Mouse (Mus musculus): ENCODE data around the gene Htra1.

Htra1 gene

GRCm38 (mm10) chr7:130935793-130936471 is at the start of gene Htra1:
Gene Htra1 (plus strand): TSS chr7:130936111.
- no peak for DNase-seq

GRCm38 (mm10) chr7:130886246-130886645 is 49.7 kb upstream of the Htra1 start:
- no peak for DNase-seq

GRCm38 (mm10) chr7:130887946-130888345 is 48.0 kb upstream of the Htra1 start:
- no peak for DNase-seq

GRCm38 (mm10) chr7:130890871-130891270 is 45.0 kb upstream of the Htra1 start:
- no peak for DNase-seq

GRCm38 (mm10) chr7:130892973-130893372 is 42.9 kb upstream of the Htra1 start:
- DNase-seq, result no peak

GRCm38 (mm10) chr7:130894931-130895617 is 40.8 kb upstream of the Htra1 start:
- peak; percentile 30 for DNase-seq

GRCm38 (mm10) chr7:130895618-130895945 is 40.3 kb upstream of the Htra1 start:
- no peak for DNase-seq

- DNase-seq, result no peak
Measured at GRCm38 (mm10) chr7:130896064-130896463, 39.8 kb upstream of the Htra1 start.

- DNase-seq, result no peak
Measured at GRCm38 (mm10) chr7:130897201-130897600, 38.7 kb upstream of the Htra1 start.

- DNase-seq, result no peak
Measured at GRCm38 (mm10) chr7:130898373-130898772, 37.5 kb upstream of the Htra1 start.

- DNase-seq, result no peak
Measured at GRCm38 (mm10) chr7:130900233-130900848, 35.6 kb upstream of the Htra1 start.

GRCm38 (mm10) chr7:130902929-130903328 is 33.0 kb upstream of the Htra1 start:
- DNase-seq, result no peak

GRCm38 (mm10) chr7:130903505-130904074 is 32.3 kb upstream of the Htra1 start:
- DNase-seq, result no peak

- DNase-seq, result no peak
Measured at GRCm38 (mm10) chr7:130904571-130905365, 31.1 kb upstream of the Htra1 start.

GRCm38 (mm10) chr7:130910841-130911240 is 25.1 kb upstream of the Htra1 start:
- DNase-seq, result no peak

- no peak for DNase-seq
Measured at GRCm38 (mm10) chr7:130914693-130915363, 21.1 kb upstream of the Htra1 start.

- DNase-seq, result no peak
Measured at GRCm38 (mm10) chr7:130918260-130918659, 17.7 kb upstream of the Htra1 start.

GRCm38 (mm10) chr7:130922981-130923731 is 12.8 kb upstream of the Htra1 start:
- DNase-seq, result peak; percentile 15

GRCm38 (mm10) chr7:130930401-130930800 is 5.5 kb upstream of the Htra1 start:
- DNase-seq, result no peak

- no peak for DNase-seq
Measured at GRCm38 (mm10) chr7:130932921-130933320, 3.0 kb upstream of the Htra1 start.

GRCm38 (mm10) chr7:130934654-130935053 is 1.3 kb upstream of the Htra1 start:
- DNase-seq, result no peak

GRCm38 (mm10) chr7:130935421-130935792 is 504 bp upstream of the Htra1 start:
- DNase-seq, result no peak
